Mouse (Mus musculus): ENCODE results near the gene Bdkrb2. TPM values are rescaled to one million over a fixed set of nuclear protein-coding genes. Genes with fewer than 3 reads are reported as not detected.

Bdkrb2 gene
- polyA plus RNA-seq, 1 experiment from 2014 or later = 2.4 TPM

GRCm38 (mm10) chr12:105572622-105573021 lies 9.6 kb downstream of the Bdkrb2 start:
- ATAC-seq = no peak
- H3K4me1 ChIP-seq (ENCODE audit: control insufficient read depth, insufficient read depth, low read length) = no peaks in the 10 kb centered on the region
- H3K4me2 ChIP-seq (ENCODE audit: low read length) = no peak overlapping the region
- no peaks in the 10 kb centered on the region for H3K36me3 ChIP-seq (ENCODE audit: control insufficient read depth, insufficient read depth, low read length)
- WGBS = 69% methylated on average over 2 of the region's 2 CpGs
- no peak overlapping the region for H3K9ac ChIP-seq (ENCODE audit: low read depth, low read length)
- no peak overlapping the region for H3K4me3 ChIP-seq (ENCODE audit: low read depth, low read length)
- H3K27me3 ChIP-seq (ENCODE audit: control insufficient read depth, insufficient read depth, low read depth, low read length) = no peaks in the 10 kb centered on the region
- H3K27ac ChIP-seq (ENCODE audit: low read length) = no peak overlapping the region
- no peaks in the 10 kb centered on the region for H3K9me3 ChIP-seq (replicated peaks; ENCODE audit: control insufficient read depth, low read length, poor library complexity, severe bottlenecking)

GRCm38 (mm10) chr12:105574356-105574755 lies 11.3 kb downstream of the Bdkrb2 start:
- Histone ChIP-seq H3K4me3 (ENCODE audit: low read depth, low read length) (no peak overlapping the region), H3K36me3 (ENCODE audit: control insufficient read depth, insufficient read depth, low read length) (no peaks in the 10 kb centered on the region), H3K27me3 (ENCODE audit: control insufficient read depth, insufficient read depth, low read depth, low read length) (no peaks in the 10 kb centered on the region), H3K4me2 (ENCODE audit: low read length) (no peak overlapping the region), H3K27ac (ENCODE audit: low read length) (no peak overlapping the region), H3K9me3 (replicated peaks; ENCODE audit: control insufficient read depth, low read length, poor library complexity, severe bottlenecking) (no peaks in the 10 kb centered on the region), H3K4me1 (ENCODE audit: control insufficient read depth, insufficient read depth, low read length) (no peaks in the 10 kb centered on the region), H3K9ac (ENCODE audit: low read depth, low read length) (no peak overlapping the region)
- 95% methylated on average over 4 of the region's 4 CpGs for WGBS
- ATAC-seq = no peak

GRCm38 (mm10) chr12:105580490-105580889 lies 17.5 kb downstream of the Bdkrb2 start:
- Histone ChIP-seq H3K27me3 (ENCODE audit: control insufficient read depth, insufficient read depth, low read depth, low read length) (no peaks in the 10 kb centered on the region), H3K27ac (ENCODE audit: low read length) (no peak overlapping the region), H3K36me3 (ENCODE audit: control insufficient read depth, insufficient read depth, low read length) (no peaks in the 10 kb centered on the region), H3K4me1 (ENCODE audit: control insufficient read depth, insufficient read depth, low read length) (peaks cover 3% of the 10 kb centered on the region; the same call in 1 of the 2 replicates), H3K4me2 (ENCODE audit: low read length) (no peak overlapping the region), H3K9ac (ENCODE audit: low read depth, low read length) (no peak overlapping the region), H3K4me3 (ENCODE audit: low read depth, low read length) (no peak overlapping the region), H3K9me3 (replicated peaks; ENCODE audit: control insufficient read depth, low read length, poor library complexity, severe bottlenecking) (no peaks in the 10 kb centered on the region)
- ATAC-seq = no peak
- 78% methylated on average over 17 of the region's 17 CpGs for WGBS

- H3K9ac ChIP-seq (ENCODE audit: low read depth, low read length) = no peak overlapping the region
- H3K4me3 ChIP-seq (ENCODE audit: low read depth, low read length) = no peak overlapping the region
- no peak for ATAC-seq
- H3K4me2 ChIP-seq (ENCODE audit: low read length) = no peak overlapping the region
- no peak overlapping the region for H3K27ac ChIP-seq (ENCODE audit: low read length)
- H3K27me3 ChIP-seq (ENCODE audit: control insufficient read depth, insufficient read depth, low read depth, low read length) = no peaks in the 10 kb centered on the region
- no peaks in the 10 kb centered on the region for H3K9me3 ChIP-seq (replicated peaks; ENCODE audit: control insufficient read depth, low read length, poor library complexity, severe bottlenecking)
- H3K36me3 ChIP-seq (ENCODE audit: control insufficient read depth, insufficient read depth, low read length) = no peaks in the 10 kb centered on the region
- peaks cover 3% of the 10 kb centered on the region; the same call in 1 of the 2 replicates for H3K4me1 ChIP-seq (ENCODE audit: control insufficient read depth, insufficient read depth, low read length)
- WGBS = 51% methylated on average over 9 of the region's 9 CpGs
Measured at GRCm38 (mm10) chr12:105582486-105582885, 19.5 kb downstream of the Bdkrb2 start.

GRCm38 (mm10) chr12:105583484-105583883 lies 20.5 kb downstream of the Bdkrb2 start:
- H3K4me2 ChIP-seq (ENCODE audit: low read length) = no peak overlapping the region
- no peak overlapping the region for H3K9ac ChIP-seq (ENCODE audit: low read depth, low read length)
- no peaks in the 10 kb centered on the region for H3K36me3 ChIP-seq (ENCODE audit: control insufficient read depth, insufficient read depth, low read length)
- H3K27me3 ChIP-seq (ENCODE audit: control insufficient read depth, insufficient read depth, low read depth, low read length) = no peaks in the 10 kb centered on the region
- no peak overlapping the region for H3K4me3 ChIP-seq (ENCODE audit: low read depth, low read length)
- H3K4me1 ChIP-seq (ENCODE audit: control insufficient read depth, insufficient read depth, low read length) = peaks cover 3% of the 10 kb centered on the region; the same call in 1 of the 2 replicates
- 13% methylated on average over 2 of the region's 2 CpGs for WGBS
- no peaks in the 10 kb centered on the region for H3K9me3 ChIP-seq (replicated peaks; ENCODE audit: control insufficient read depth, low read length, poor library complexity, severe bottlenecking)
- H3K27ac ChIP-seq (ENCODE audit: low read length) = no peak overlapping the region
- no peak for ATAC-seq

GRCm38 (mm10) chr12:105584851-105585250 lies 21.8 kb downstream of the Bdkrb2 start:
- Histone ChIP-seq H3K9ac (ENCODE audit: low read depth, low read length) (no peak overlapping the region), H3K27me3 (ENCODE audit: control insufficient read depth, insufficient read depth, low read depth, low read length) (no peaks in the 10 kb centered on the region), H3K4me2 (ENCODE audit: low read length) (no peak overlapping the region), H3K36me3 (ENCODE audit: control insufficient read depth, insufficient read depth, low read length) (no peaks in the 10 kb centered on the region), H3K27ac (ENCODE audit: low read length) (no peak overlapping the region), H3K9me3 (replicated peaks; ENCODE audit: control insufficient read depth, low read length, poor library complexity, severe bottlenecking) (no peaks in the 10 kb centered on the region), H3K4me3 (ENCODE audit: low read depth, low read length) (no peak overlapping the region), H3K4me1 (ENCODE audit: control insufficient read depth, insufficient read depth, low read length) (peaks cover 3% of the 10 kb centered on the region; the same call in 1 of the 2 replicates)
- no peak for ATAC-seq
- 16% methylated on average over 12 of the region's 12 CpGs for WGBS

GRCm38 (mm10) chr12:105587526-105587925 lies 24.5 kb downstream of the Bdkrb2 start:
- no peaks in the 10 kb centered on the region for H3K9me3 ChIP-seq (replicated peaks; ENCODE audit: control insufficient read depth, low read length, poor library complexity, severe bottlenecking)
- no peak for ATAC-seq
- no peak overlapping the region for H3K4me2 ChIP-seq (ENCODE audit: low read length)
- H3K36me3 ChIP-seq (ENCODE audit: control insufficient read depth, insufficient read depth, low read length) = no peaks in the 10 kb centered on the region
- H3K9ac ChIP-seq (ENCODE audit: low read depth, low read length) = no peak overlapping the region
- no peak overlapping the region for H3K27ac ChIP-seq (ENCODE audit: low read length)
- peaks cover 3% of the 10 kb centered on the region; the same call in 1 of the 2 replicates for H3K4me1 ChIP-seq (ENCODE audit: control insufficient read depth, insufficient read depth, low read length)
- WGBS = 84% methylated on average over 8 of the region's 8 CpGs
- no peaks in the 10 kb centered on the region for H3K27me3 ChIP-seq (ENCODE audit: control insufficient read depth, insufficient read depth, low read depth, low read length)
- H3K4me3 ChIP-seq (ENCODE audit: low read depth, low read length) = no peak overlapping the region

GRCm38 (mm10) chr12:105590786-105591185 lies 27.8 kb downstream of the Bdkrb2 start:
- H3K4me3 ChIP-seq (ENCODE audit: low read depth, low read length) = no peak overlapping the region
- no peak overlapping the region for H3K27ac ChIP-seq (ENCODE audit: low read length)
- no peaks in the 10 kb centered on the region for H3K9me3 ChIP-seq (replicated peaks; ENCODE audit: control insufficient read depth, low read length, poor library complexity, severe bottlenecking)
- no peaks in the 10 kb centered on the region for H3K27me3 ChIP-seq (ENCODE audit: control insufficient read depth, insufficient read depth, low read depth, low read length)
- H3K4me1 ChIP-seq (ENCODE audit: control insufficient read depth, insufficient read depth, low read length) = no peaks in the 10 kb centered on the region
- no peak overlapping the region for H3K4me2 ChIP-seq (ENCODE audit: low read length)
- WGBS = 87% methylated on average over 7 of the region's 7 CpGs
- no peak overlapping the region for H3K9ac ChIP-seq (ENCODE audit: low read depth, low read length)
- no peaks in the 10 kb centered on the region for H3K36me3 ChIP-seq (ENCODE audit: control insufficient read depth, insufficient read depth, low read length)
- no peak for ATAC-seq

- H3K4me3 ChIP-seq (ENCODE audit: low read depth, low read length) = no peak overlapping the region
- WGBS = 96% methylated on average over 23 of the region's 23 CpGs
- no peak for ATAC-seq
- no peaks in the 10 kb centered on the region for H3K36me3 ChIP-seq (ENCODE audit: control insufficient read depth, insufficient read depth, low read length)
- H3K27ac ChIP-seq (ENCODE audit: low read length) = no peak overlapping the region
- no peaks in the 10 kb centered on the region for H3K9me3 ChIP-seq (replicated peaks; ENCODE audit: control insufficient read depth, low read length, poor library complexity, severe bottlenecking)
- no peaks in the 10 kb centered on the region for H3K27me3 ChIP-seq (ENCODE audit: control insufficient read depth, insufficient read depth, low read depth, low read length)
- H3K4me2 ChIP-seq (ENCODE audit: low read length) = no peak overlapping the region
- H3K9ac ChIP-seq (ENCODE audit: low read depth, low read length) = no peak overlapping the region
- H3K4me1 ChIP-seq (ENCODE audit: control insufficient read depth, insufficient read depth, low read length) = no peaks in the 10 kb centered on the region
Measured at GRCm38 (mm10) chr12:105592361-105592761, 29.3 kb downstream of the Bdkrb2 start.
